Mouse (Mus musculus) thymus, postnatal 14 days (tissue): ENCODE results near the gene Surf2.
"Not testable (repeated sequence)": the region's sequence is repeated elsewhere in the genome, so short reads cannot be mapped to it uniquely, and the experiment has no call there.

Source experiments
- DNase-seq: peaks from one replicate; pipeline ENCODE4 v3.0.0; 2021

Gene Surf2

DNA sequence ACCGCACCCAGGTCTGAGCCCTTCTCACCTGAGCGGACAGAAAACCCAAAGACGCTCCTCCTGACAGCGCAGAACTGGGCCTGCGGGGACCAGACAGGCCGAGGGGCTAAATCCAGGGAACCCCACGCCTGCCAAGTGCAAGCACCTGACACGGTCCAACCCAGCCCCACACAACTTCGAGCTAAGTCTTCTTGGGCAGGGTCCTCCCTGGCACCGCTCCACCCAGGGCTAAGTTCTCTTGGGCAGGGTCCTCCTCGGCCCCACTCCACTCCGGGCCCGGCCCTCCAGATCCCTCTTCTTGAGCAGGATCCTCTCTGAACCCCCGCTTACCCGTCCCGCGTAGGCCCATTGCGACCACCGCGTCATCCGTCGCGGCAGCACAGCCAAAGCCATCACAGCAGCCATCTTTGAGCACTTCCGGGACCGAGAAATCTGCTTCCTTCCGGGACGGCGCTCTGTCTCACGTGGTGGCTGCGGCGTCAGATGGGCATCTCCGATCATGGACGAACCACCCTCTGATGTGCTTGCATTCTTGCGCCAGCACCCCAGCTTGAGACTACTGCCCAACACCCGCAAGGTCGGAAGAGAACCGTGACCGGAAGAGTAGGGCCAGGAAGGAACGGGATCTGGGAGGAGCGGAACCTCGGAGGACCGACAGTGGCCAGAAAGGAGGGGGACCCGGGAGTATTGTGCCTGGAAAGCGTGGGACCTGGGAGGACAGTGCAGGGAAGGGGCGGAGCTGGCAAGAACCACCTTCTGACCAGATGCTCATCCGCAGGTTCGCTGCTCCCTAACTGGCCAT is at the start of gene Surf2, which contains the start of gene Surf1:
Gene Surf2 (plus strand): TSS at position 441 of the 802 bp plus-strand sequence.
Gene Surf1 (minus strand): TSS at position 604 of the 802 bp plus-strand sequence.
- DNase-seq: peak; percentile 73

DNA sequence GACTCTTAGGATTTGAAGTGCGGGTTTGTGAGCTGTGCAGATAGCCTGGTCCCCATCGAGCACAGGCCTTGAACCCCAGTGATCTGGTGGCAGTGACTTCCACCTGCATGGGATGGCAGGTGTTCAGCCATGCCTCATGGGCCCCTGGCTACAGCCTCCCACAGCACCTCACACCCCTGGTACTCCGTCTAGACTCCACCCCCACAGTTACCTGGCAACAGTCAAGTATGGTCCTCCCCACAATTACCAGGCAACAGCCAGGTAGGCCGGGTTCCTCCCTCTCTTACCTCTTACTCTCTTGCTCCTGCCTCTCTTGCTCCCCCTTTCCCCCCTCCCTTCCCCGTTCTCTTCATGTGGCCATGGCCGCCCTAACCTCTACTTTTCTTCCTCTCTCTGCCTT is 45.5 kb upstream of the Surf2 start:
- no peak for DNase-seq

GRCm38 (mm10) chr2:26878571-26878970 is 37.6 kb upstream of the Surf2 start:
- no peak for DNase-seq

DNA sequence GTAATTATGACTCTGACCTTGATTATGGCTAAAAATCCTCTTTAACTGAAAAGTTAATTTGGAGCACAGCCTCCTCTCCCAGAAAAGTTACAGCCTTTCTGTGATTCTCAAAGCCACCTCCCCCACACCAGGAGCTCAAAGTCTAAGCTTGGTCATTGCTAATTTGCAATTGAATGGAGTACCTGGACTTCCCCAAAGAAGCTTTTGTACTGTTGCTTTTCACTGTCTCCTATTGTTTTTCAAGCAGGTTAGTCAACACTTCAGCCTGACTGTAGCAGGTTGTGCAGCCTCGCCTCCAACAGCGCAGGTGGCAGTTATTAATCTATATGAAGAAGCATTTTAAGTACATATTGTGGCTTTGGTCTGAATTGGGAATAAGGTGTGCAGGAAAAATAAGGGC is 30.6 kb upstream of the Surf2 start:
- not testable (repeated sequence) for DNase-seq

- DNase-seq: not testable (repeated sequence)
These were observed 30.0 kb upstream of the Surf2 start for GRCm38 (mm10) chr2:26886170-26886569.

DNA sequence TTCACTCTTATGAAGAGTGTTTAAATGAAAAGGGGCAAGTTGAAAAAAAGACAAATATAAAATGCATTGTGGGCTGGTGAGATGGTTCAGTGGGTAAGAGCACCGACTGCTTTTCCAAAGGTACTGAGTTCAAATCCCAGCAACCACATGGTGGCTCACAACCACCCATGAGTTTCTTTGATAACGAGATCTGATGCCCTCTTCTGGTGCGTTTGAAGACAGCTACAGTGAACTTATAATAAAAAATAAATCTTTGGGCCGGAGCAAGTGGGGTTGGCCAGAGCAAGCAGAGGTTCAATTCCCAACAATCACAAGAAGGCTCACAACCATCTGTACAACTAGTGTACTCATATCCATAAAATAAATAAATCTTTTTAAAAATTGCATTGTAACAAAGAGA is 20.3 kb upstream of the Surf2 start:
- no peak for DNase-seq

GRCm38 (mm10) chr2:26900731-26901130 is 15.4 kb upstream of the Surf2 start:
- no peak for DNase-seq

DNA sequence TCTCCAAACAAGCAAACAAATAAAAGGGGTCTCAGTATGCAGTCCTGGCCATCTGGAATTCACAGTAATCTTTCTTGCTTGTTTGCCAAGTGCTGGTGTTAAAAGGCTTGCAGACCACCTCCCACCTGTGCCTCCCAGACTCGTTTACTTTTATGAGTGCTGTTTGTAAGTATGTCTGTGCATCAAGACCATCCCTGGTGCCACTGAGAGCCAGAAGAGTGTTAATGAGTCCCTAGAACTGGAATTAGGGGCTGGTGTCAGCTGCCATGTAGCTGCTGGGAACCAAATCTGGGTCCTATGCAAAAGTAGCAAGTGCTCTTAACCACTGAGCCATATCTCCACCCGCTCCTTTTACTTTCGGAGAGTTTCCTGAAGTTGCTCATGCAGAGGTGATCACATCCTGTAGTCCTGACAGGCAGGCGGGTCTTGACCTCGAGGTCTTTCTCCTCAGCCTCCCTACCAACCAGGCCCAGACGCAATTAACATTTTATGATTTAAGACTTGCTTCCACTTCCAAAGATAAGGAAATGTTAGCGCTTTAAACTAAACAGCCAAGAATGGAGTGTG is 14.2 kb upstream of the Surf2 start:
- no peak for DNase-seq

DNA sequence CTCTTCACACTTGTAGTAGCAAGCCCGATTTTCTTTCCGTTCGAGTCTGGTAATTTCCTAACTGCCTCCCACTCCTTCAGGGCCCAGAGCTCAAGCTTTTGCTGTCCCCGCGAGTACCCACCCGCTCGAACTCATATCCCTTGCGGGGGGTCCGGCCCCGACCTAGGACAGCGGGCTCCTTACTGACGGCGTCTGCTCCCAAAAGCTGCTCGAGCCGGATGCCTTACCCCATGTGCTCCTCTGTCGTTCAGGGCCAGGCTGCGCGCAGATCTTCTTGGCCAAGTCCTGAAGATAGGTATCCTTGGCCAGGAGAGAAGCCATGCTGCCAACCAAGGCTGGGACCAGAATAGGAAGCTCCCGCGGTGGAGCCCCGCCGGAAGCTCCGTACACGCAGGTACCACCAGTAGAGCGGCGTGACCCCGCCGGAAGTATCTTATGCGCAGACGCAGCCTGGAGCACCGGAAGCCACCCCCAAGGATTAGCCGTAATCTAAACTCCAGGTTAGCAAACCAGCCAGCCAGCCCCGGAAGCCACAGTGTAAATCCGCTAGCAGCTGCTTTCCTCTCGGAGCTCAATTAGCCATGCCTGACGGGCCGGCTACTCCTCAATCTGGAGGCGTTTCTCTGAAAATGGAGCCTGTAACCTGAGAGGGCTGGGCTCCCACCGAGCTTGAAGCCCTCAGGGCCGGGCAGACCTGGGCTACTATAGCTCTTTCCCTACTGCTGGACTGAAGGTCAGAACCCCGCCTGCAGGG is 13.5 kb upstream of the Surf2 start, which contains the start of gene Surf6:
Gene Surf6 (minus strand): TSS at position 413 of the 754 bp plus-strand sequence.
- DNase-seq: peak; percentile 97

- DNase-seq: no peak
These were observed 12.9 kb upstream of the Surf2 start for GRCm38 (mm10) chr2:26903311-26903710.

GRCm38 (mm10) chr2:26905936-26906335 is 10.2 kb upstream of the Surf2 start:
- DNase-seq: no peak

DNA sequence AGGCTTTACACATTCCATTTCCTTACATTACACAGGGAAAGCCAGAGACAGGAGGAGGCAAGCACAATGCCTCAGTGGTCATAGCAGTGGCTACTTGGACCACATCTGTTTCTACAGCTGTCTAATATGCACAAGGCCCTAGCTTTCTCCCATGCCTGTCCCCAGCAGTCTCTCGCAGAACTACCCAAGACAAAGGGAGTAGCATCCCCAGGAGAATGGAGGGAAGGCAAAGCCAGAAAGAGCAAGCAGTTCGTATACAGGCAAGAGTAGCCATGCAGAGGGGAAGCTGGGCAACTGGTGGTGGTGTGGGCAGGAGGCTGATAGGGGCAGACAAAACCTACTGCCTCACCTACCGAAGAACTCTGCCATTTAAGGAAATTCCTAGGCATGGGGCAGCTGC is 9.7 kb upstream of the Surf2 start:
- DNase-seq: no peak

- DNase-seq: peak; percentile 49
These were observed 9.1 kb upstream of the Surf2 start for GRCm38 (mm10) chr2:26907109-26907508.

GRCm38 (mm10) chr2:26908710-26909386 is 7.3 kb upstream of the Surf2 start:
- DNase-seq: peak; percentile 60

- DNase-seq: no peak
These were observed 6.8 kb upstream of the Surf2 start for GRCm38 (mm10) chr2:26909387-26909784.

DNA sequence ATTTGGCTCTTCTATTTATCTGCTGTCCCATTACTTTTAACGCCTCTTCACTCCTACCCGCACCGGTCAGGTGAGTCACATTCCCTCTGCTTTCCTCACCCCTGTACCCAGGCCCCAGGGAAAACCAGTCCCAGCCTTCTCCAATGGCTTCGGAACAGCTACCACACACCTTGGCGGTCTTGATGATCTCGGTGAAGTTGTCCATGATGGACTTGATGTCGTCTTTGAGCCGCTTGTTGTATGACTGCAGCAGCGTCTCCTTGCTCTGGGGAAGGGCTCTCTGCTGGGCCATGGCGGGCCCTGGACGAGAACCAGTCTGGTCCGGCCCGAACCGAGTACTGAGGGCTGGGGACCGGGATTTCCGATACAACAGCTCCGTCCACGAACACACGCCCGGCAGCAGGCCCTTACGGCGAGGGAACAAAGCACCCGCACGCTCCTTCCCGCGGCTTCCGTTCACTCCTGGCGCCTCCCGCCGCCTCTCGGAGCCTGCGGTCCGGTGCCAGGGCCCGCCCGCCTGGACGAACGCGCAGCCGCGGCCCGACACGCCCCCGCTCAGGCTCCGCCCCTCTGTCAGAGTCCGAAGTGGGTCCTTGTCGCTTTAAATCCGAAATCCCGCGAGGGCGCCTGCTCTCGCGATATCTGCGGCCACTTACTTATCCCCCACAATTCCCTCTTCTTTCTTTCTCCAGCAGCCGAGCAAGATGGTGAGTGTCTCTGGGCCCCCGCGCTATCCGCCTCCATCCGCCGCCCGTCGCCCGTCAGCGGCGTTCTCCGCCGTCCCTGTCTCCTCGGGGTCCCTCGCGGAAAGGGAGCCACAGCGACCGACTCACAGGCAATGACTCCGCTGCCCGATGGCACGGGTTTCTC is 5.8 kb upstream of the Surf2 start, which contains the start of the genes Med22 and Rpl7a:
Gene Med22 (minus strand): TSS at position 554 of the 870 bp plus-strand sequence.
Gene Rpl7a (plus strand): TSS at position 641 of the 870 bp plus-strand sequence.
- DNase-seq: peak; percentile 100

- peak; percentile 63 for DNase-seq
These were observed 5.0 kb upstream of the Surf2 start for GRCm38 (mm10) chr2:26910994-26911765.

DNA sequence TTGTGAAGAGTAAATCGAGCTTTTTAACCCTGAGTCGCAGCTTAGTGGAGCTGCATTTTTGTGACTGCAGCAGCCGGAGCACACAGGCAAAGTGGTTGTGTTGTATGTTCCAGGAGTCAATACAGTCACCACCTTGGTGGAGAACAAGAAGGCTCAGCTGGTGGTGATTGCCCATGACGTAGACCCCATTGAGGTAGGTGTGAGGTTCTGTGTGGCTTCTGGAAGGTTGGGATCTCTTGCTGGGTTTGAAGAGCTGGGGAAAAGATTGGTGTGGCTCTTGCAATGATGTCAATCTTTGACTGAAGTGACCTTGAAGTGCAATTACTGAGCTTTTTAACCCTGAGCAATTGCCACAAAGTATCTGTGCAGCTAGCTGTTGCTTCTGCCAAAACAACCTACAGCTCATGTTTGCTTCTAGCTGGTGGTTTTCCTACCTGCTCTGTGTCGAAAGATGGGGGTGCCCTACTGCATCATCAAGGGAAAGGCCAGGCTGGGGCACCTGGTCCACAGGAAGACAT is 3.9 kb upstream of the Surf2 start:
- no peak for DNase-seq

DNA sequence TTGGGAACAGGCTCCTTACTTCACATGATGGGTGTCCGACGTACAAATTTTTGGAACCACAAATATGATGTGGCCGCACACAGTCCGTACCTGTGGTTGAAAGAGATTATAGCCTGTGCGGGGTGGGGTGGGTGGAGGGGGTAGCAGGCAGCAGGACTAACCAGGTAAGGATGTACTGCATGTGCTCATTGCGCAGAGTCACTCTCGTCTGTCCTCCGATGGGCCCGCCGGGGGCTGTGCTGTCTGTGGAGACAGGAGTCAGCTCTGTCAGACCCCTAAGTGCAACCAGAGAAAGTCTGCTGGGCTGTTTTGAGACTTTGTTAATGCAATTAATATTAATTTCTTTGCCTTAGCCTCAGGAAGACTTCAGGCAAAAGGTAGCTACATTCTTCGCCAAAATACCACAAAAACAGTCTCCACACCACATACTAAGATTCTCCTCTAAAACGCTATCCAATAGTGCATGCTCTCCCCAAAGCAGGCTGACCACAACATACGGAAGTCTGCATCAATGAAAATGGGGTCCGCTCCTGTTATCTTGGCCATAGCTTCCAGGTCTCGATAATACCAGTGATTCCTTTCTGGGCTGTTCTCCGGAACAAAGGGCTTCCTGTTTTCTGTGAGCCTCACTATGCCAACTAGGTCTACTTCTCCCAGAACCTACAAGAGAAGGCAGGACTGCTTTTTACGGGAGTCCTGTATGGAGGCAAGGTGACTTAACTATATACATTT is 2.6 kb upstream of the Surf2 start:
- no peak for DNase-seq
